Mouse (Mus musculus) liver, embryonic 14.5 days (tissue): ENCODE results near the gene Ptgir.

ENCODE experiments used
- CTCF ChIP-seq: IDR thresholded peaks from 2 replicates; pipeline ENCODE4 v1.5.1; 2016; ENCODE audit warnings: antibody characterized with exemption, low read depth, control low read depth
- EP300 ChIP-seq: IDR thresholded peaks from 2 replicates; pipeline ENCODE4 v1.6.1; 2016; ENCODE audit warnings: antibody characterized with exemption, low read depth

GRCm38 (mm10) chr7:16942861-16943260, 36.6 kb downstream of the Ptgir start:
- no peak for TF ChIP-seq CTCF
- TF ChIP-seq EP300 = no peak
